ENCODE assay signal across 22 mouse cellular contexts in the genomic region with DNA sequence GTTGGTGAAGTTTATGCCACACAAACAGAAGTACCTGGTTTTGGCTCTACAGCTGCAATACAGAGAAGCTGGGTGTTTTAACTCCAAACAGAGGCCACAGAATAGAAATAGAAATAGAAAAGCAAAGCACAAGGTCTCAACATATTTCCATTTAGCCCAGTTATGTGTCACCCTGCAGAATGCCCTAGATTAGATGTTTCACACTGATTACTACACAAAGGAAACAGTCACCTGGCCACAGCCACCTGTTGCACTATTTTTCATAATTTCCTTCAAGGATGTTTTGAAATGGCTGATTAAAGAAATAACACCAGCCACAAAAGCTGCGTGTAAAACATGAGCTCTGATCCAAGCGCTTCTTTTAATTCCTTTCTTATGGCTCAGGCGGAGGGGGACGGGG.
DNase-seq lines count a peak whose midpoint lies in the region; ATAC-seq and TF ChIP-seq lines count a peak whose summit lies in the region.
"Had no signal": no experiment of that assay in that cellular context is flagged by ENCODE, and none has a peak within 500 bp of the region (broad histone marks: within the 10 kb centered on the region; RNA-seq: fewer than 3 reads in every experiment).

No protein-coding gene starts in this region.

- DNase-seq in 416B (ENCODE audit: low read depth) (peak; percentile 63), A20 (ENCODE audit: low read depth, low spot score) (peak; percentile 38)
- DNase-seq in lung, adult 18-20 months: no peak
- DNase-seq in layer of hippocampus, postnatal 10 days (ENCODE audit: low spot score in 2 of 2): no peak
- no peak for DNase-seq in lung, adult 2 months
- DNase-seq in cerebellum, adult 9-10 months: no peak
- DNase-seq: adrenal gland, adult 2 months; adrenal gland, adult 8-10 months; adrenal gland, postnatal 10 days; adrenal gland, postnatal 14 days; adrenal gland, postnatal 25 days; adrenal gland, postnatal 36 days; B cell, adult 2 months; cerebellum, adult 11 months; cerebellum, adult 11-12 months; cerebellum, adult 18-20 months; cerebellum, adult 2 months; cerebellum, adult 8-10 months had no signal

- no peak overlapping the region for H3K4me3 ChIP-seq in lung, adult 2 months (replicated peaks; ENCODE audit: extremely low read depth, low read depth, low read length)

- WGBS in lung, adult 2 months: 85% methylated on average over 4 of the region's 4 CpGs

- ATAC-seq in activated CD4-positive, CD25-positive, alpha-beta regulatory T cell, adult 4 months: peak; percentile 52
- ATAC-seq in megakaryocyte, adult 5-6 weeks (ENCODE audit: poor library complexity, severe bottlenecking): peak; percentile 38
- ATAC-seq: CD4-positive, CD25-positive, alpha-beta regulatory T cell, adult 4 months; Patski had no signal

- TF ChIP-seq CTCF in lung, adult 2 months (IDR thresholded peaks at IDR 0.05; ENCODE audit: insufficient read depth, low read length): no peak

- no peaks in the 10 kb centered on the region for H3K4me1 ChIP-seq in lung, adult 2 months (ENCODE audit: control insufficient read depth, insufficient read depth, low read length)

- no peak for TF ChIP-seq POLR2A in lung, adult 2 months (IDR thresholded peaks at IDR 0.05; ENCODE audit: borderline replicate concordance, extremely low read depth, low read depth, low read length)

Comparison
In these comparisons a context has a peak if more than half of its experiments do, and no peak if none do; other contexts are left out.
1. DNase-seq: peak in 416B (single experiment) and A20 (single experiment); none in lung, adult 18-20 months (0 of 2), layer of hippocampus, postnatal 10 days (0 of 2), lung, adult 2 months (single experiment) and cerebellum, adult 9-10 months (single experiment).